Mouse (Mus musculus): ENCODE measurements around the gene Tmc3. TPM values are rescaled to one million over a fixed set of nuclear protein-coding genes. Genes with fewer than 3 reads are reported as not detected.

Tmc3 gene
- polyA plus RNA-seq, 2 experiments, result 0.96 to 1.5 TPM

DNA sequence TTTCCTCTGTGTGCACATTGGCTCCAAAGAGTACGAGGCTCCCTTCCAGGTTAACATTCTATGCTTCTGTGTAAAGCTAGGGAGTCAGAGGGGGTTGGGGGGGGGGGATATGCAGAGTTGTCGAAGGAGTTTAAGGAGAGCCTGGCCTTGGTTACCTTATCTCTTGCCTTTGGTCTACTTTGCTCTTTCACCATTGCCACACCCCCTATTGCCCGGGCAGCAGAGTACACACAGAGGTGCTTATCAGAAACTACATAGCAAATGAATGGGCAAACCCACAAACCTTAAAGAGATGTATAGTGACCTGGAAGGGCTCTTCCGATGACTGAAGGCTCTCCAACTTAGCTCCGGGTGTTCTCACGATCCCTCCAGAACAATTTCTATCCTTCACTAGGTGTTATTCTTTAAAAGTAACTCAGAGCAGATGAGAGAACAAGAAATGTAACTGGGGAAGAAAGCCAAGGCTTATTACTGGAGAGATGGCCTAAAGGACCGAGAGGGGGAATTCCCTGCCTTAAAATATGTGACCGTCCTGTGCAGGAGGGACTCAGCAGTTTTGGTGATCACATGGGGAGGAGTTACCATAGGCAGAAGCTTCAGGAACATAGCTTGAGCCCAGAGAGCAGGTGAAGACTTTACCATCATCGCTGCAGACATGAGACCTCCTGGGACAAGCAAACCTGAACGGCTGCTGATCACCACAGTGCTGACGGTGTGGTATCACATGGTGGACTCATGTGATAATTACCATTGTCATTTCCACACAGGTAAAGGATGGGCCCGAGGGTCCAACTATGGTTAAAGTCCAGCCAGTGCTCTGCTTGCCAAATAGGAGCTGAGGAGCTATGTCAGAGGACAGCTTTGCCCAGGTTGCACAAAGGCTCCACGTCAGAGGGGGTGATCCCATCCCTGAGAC lies 14.5 kb downstream of the Tmc3 start:
- Histone ChIP-seq H3K27ac (replicated peaks; ENCODE audit: low read depth, low read length) (no peak overlapping the region), H3K9me3 (ENCODE audit: control insufficient read depth, low read length) (no peaks in the 10 kb centered on the region), H3K4me2 (replicated peaks; ENCODE audit: low read depth, low read length, severe bottlenecking) (no peak overlapping the region), H3K27me3 (ENCODE audit: control insufficient read depth, insufficient read depth, low read length) (no peaks in the 10 kb centered on the region), H3K4me1 (ENCODE audit: control insufficient read depth, insufficient read depth, low read length) (0 out of 2 replicates have a peak, but pooled peaks cover 2% of the 10 kb centered on the region), H3K4me3 (replicated peaks; ENCODE audit: low read length) (no peak overlapping the region), H3K36me3 (ENCODE audit: control insufficient read depth, insufficient read depth, low read length) (no peaks in the 10 kb centered on the region), H3K9ac (ENCODE audit: low read depth, low read length, severe bottlenecking) (no peak overlapping the region)
- TF ChIP-seq POLR2A (IDR thresholded peaks at IDR 0.05; ENCODE audit: borderline replicate concordance, extremely low read depth, insufficient read depth, insufficient read length), result no peak
- no peak for DNase-seq (ENCODE audit: low spot score)
- 83% methylated on average over 13 of the region's 13 CpGs for WGBS
- no peak for ATAC-seq (ENCODE audit: low FRiP score, low read depth)

DNA sequence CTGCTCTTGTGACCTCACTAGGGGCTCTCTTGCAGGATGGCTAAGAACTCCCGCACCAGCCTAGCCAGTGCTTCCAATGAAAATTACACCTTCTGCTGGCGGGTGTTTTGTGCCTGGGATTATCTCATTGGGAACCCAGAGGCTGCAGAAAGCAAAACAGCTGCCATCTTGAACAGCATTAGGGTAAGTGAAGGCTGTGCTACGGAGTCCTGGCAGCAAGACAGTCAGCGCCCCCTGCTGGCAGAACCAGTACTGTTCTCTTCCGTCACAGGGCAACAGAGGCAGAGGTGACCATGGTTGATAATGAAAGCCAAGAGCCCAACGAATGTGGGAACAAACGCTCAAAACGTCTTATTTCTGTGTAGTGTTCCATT lies 15.2 kb downstream of the Tmc3 start:
- TF ChIP-seq POLR2A (IDR thresholded peaks at IDR 0.05; ENCODE audit: borderline replicate concordance, extremely low read depth, insufficient read depth, insufficient read length), result no peak
- no peaks in the 10 kb centered on the region for H3K27me3 ChIP-seq (ENCODE audit: control insufficient read depth, insufficient read depth, low read length)
- DNase-seq (ENCODE audit: low spot score), result no peak
- H3K9me3 ChIP-seq (ENCODE audit: control insufficient read depth, low read length), result no peaks in the 10 kb centered on the region
- H3K9ac ChIP-seq (ENCODE audit: low read depth, low read length, severe bottlenecking), result no peak overlapping the region
- H3K27ac ChIP-seq (replicated peaks; ENCODE audit: low read depth, low read length), result no peak overlapping the region
- 60% methylated on average over 8 of the region's 8 CpGs for WGBS
- peaks cover 8% of the 10 kb centered on the region for H3K4me1 ChIP-seq (ENCODE audit: control insufficient read depth, insufficient read depth, low read length)
- H3K36me3 ChIP-seq (ENCODE audit: control insufficient read depth, insufficient read depth, low read length), result no peaks in the 10 kb centered on the region
- H3K4me2 ChIP-seq (replicated peaks; ENCODE audit: low read depth, low read length, severe bottlenecking), result no peak overlapping the region
- no peak for ATAC-seq (ENCODE audit: low FRiP score, low read depth)
- H3K4me3 ChIP-seq (replicated peaks; ENCODE audit: low read length), result no peak overlapping the region

DNA sequence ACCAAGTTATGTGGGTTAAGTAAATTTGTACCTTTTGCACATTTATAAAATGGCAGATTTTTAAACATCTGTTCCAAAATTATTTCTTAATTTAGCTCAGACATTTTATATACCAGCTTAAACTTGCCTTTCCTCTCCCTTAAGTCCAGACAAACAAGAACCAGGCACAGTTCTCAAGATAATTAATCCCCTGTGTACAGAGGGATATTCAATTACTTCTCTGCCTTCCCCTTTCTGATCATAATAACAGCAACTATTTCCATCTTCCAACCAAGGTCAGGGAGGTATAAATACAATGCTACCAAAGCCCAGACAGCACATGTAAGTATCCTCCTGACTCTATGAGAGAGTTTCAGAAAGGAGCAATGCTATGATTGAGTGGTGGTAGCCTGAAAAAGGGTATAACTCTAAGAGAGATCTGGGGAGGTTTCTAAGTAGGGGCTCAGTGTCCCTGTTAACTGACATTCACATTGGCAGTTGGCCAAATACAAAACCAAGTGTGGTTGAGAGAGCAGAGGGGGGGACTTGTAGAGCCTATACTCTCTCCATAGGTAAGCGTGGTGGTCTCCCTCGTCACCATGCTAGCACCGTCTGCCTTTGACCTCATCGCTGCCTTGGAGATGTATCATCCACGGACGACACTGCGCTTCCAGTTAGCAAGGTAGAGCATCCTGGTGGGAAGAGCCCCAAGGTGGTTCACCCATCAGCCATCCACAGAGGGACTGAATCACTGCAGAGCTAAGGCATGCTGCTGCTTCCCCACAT lies 19.6 kb downstream of the Tmc3 start:
- H3K27me3 ChIP-seq (ENCODE audit: control insufficient read depth, insufficient read depth, low read length), result no peaks in the 10 kb centered on the region
- peaks cover 8% of the 10 kb centered on the region for H3K4me1 ChIP-seq (ENCODE audit: control insufficient read depth, insufficient read depth, low read length)
- no peak for TF ChIP-seq POLR2A (IDR thresholded peaks at IDR 0.05; ENCODE audit: borderline replicate concordance, extremely low read depth, insufficient read depth, insufficient read length)
- no peak for DNase-seq (ENCODE audit: low spot score)
- ATAC-seq (ENCODE audit: low FRiP score, low read depth), result no peak
- no peak overlapping the region for H3K27ac ChIP-seq (replicated peaks; ENCODE audit: low read depth, low read length)
- no peak overlapping the region for H3K4me2 ChIP-seq (replicated peaks; ENCODE audit: low read depth, low read length, severe bottlenecking)
- 75% methylated on average over 7 of the region's 7 CpGs for WGBS
- no peak overlapping the region for H3K4me3 ChIP-seq (replicated peaks; ENCODE audit: low read length)
- no peak overlapping the region for H3K9ac ChIP-seq (ENCODE audit: low read depth, low read length, severe bottlenecking)
- no peaks in the 10 kb centered on the region for H3K36me3 ChIP-seq (ENCODE audit: control insufficient read depth, insufficient read depth, low read length)
- no peaks in the 10 kb centered on the region for H3K9me3 ChIP-seq (ENCODE audit: control insufficient read depth, low read length)

DNA sequence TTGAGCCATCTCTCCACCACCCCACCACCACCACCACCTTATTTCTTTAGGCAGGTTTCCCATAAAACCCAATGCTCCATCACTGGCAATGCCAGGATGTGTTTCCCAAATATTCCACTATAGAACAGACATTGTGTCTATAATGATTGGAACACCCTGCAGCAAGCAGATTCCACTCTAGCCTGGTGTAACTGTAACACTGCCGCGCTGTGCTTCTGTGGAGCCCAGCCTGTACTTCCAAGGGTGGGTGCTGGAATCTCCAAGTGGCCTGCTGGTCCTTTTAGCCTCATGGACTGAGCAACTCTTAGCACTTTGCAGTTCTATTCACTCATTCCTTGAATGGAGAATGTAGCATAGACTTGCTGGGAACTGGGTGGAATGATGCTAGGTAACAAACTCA lies 22.1 kb downstream of the Tmc3 start:
- Histone ChIP-seq H3K27me3 (ENCODE audit: control insufficient read depth, insufficient read depth, low read length) (no peaks in the 10 kb centered on the region), H3K4me3 (replicated peaks; ENCODE audit: low read length) (no peak overlapping the region), H3K36me3 (ENCODE audit: control insufficient read depth, insufficient read depth, low read length) (no peaks in the 10 kb centered on the region), H3K4me2 (replicated peaks; ENCODE audit: low read depth, low read length, severe bottlenecking) (no peak overlapping the region), H3K4me1 (ENCODE audit: control insufficient read depth, insufficient read depth, low read length) (peaks cover 8% of the 10 kb centered on the region), H3K9me3 (ENCODE audit: control insufficient read depth, low read length) (no peaks in the 10 kb centered on the region), H3K9ac (ENCODE audit: low read depth, low read length, severe bottlenecking) (no peak overlapping the region), H3K27ac (replicated peaks; ENCODE audit: low read depth, low read length) (no peak overlapping the region)
- TF ChIP-seq POLR2A (IDR thresholded peaks at IDR 0.05; ENCODE audit: borderline replicate concordance, extremely low read depth, insufficient read depth, insufficient read length), result no peak
- ATAC-seq (ENCODE audit: low FRiP score, low read depth), result no peak
- WGBS, result 95% methylated on average over 2 of the region's 2 CpGs
- no peak for DNase-seq (ENCODE audit: low spot score)

DNA sequence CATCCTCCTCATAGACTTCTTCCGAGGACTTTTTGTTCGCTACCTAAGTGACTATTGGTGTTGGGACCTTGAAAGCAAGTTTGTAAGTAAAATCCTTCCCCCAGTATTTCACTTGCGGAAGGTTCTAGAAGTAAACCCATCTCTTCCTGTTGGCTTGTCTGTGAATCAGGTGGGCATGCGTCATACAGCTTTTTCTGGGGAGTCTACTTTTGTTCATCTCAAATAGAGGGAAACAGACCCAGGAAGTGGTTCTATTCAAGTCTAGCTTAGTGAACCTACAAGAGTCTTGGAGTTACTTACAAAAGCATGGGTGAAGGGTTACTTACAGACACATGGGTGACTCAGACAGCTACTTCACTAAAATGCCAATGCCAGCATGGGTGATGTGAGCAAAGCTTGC lies 25.2 kb downstream of the Tmc3 start:
- ATAC-seq (ENCODE audit: low FRiP score, low read depth) (no peak), DNase-seq (ENCODE audit: low spot score) (no peak)
- Histone ChIP-seq H3K36me3 (ENCODE audit: control insufficient read depth, insufficient read depth, low read length) (no peaks in the 10 kb centered on the region), H3K4me1 (ENCODE audit: control insufficient read depth, insufficient read depth, low read length) (peaks cover under 1% of the 10 kb centered on the region), H3K27me3 (ENCODE audit: control insufficient read depth, insufficient read depth, low read length) (no peaks in the 10 kb centered on the region), H3K27ac (replicated peaks; ENCODE audit: low read depth, low read length) (no peak overlapping the region), H3K9me3 (ENCODE audit: control insufficient read depth, low read length) (no peaks in the 10 kb centered on the region), H3K9ac (ENCODE audit: low read depth, low read length, severe bottlenecking) (no peak overlapping the region), H3K4me2 (replicated peaks; ENCODE audit: low read depth, low read length, severe bottlenecking) (no peak overlapping the region), H3K4me3 (replicated peaks; ENCODE audit: low read length) (no peak overlapping the region)
- no peak for TF ChIP-seq POLR2A (IDR thresholded peaks at IDR 0.05; ENCODE audit: borderline replicate concordance, extremely low read depth, insufficient read depth, insufficient read length)
- WGBS, result 97% methylated on average over 4 of the region's 4 CpGs

Measured in limb, embryonic 14.5 days (tissue).